Mouse (Mus musculus): ENCODE measurements around the gene Clstn1. TPM values are rescaled to one million over a fixed set of nuclear protein-coding genes. Genes with fewer than 3 reads are reported as not detected.

Gene Clstn1
- total and polyA plus RNA-seq, 3 experiments: 6.1 to 26.6 TPM; not detected in 1

- Histone ChIP-seq H3K36me3 (ENCODE audit: control insufficient read depth in 1 of 2, insufficient read depth in 2 of 2, low read length in 2 of 2) (no peaks in the 10 kb centered on the region; a peak in 2 of 4 replicates), H3K27me3 (ENCODE audit: control insufficient read depth in 1 of 2, insufficient read depth in 2 of 2, low read length in 2 of 2) (no peaks in the 10 kb centered on the region), H3K27ac (ENCODE audit: control insufficient read depth, low read depth, low read length) (no peak overlapping the region), H3K4me3 (ENCODE audit: control insufficient read depth in 1 of 2, insufficient read depth in 1 of 2, low read depth in 2 of 2, low read length in 2 of 2) (no peak overlapping the region), H3K9ac (ENCODE audit: control insufficient read depth, low read depth, low read length, poor library complexity, severe bottlenecking) (no peak overlapping the region), H3K4me1 (ENCODE audit: control insufficient read depth in 1 of 2, insufficient read depth in 2 of 2, low read length in 2 of 2) (no peaks in the 10 kb centered on the region), H3K79me2 (ENCODE audit: control insufficient read depth, insufficient read depth, low read length, poor library complexity) (no peaks in the 10 kb centered on the region), H3K9me3 (replicated peaks; ENCODE audit: insufficient read depth, low read length) (no peaks in the 10 kb centered on the region)
- DNase-seq (ENCODE audit: low read depth, low spot score): no peak
- TF ChIP-seq GATA1 (IDR thresholded peaks at IDR 0.05; ENCODE audit: low read depth, low read length): no peak
- no peak for TF ChIP-seq MYC (IDR thresholded peaks at IDR 0.05; ENCODE audit: low read depth, low read length)
- no peak for TF ChIP-seq BHLHE40 (IDR thresholded peaks at IDR 0.05; ENCODE audit: borderline replicate concordance, low read depth, low read length)
- no peak for TF ChIP-seq MXI1 (IDR thresholded peaks at IDR 0.05; ENCODE audit: low read depth, low read length)
- no peak for TF ChIP-seq USF1 (IDR thresholded peaks at IDR 0.05; ENCODE audit: low read depth, low read length)
- TF ChIP-seq SIN3A (IDR thresholded peaks at IDR 0.05; ENCODE audit: low read length): no peak
- TF ChIP-seq MAFK (IDR thresholded peaks at IDR 0.05; ENCODE audit: borderline replicate concordance, low read depth, low read length): no peak
- TF ChIP-seq GABPA (IDR thresholded peaks at IDR 0.05; ENCODE audit: low read depth, low read length): no peak
- TF ChIP-seq ZNF384 (IDR thresholded peaks at IDR 0.05; ENCODE audit: low read depth, low read length): no peak
- no peak for TF ChIP-seq MAZ (IDR thresholded peaks at IDR 0.05; ENCODE audit: low read depth, low read length)
- TF ChIP-seq TAL1 (IDR thresholded peaks at IDR 0.05; ENCODE audit: low read length): no peak
- TF ChIP-seq CHD2 (IDR thresholded peaks at IDR 0.05; ENCODE audit: low read length): no peak
- no peak for TF ChIP-seq NRF1 (IDR thresholded peaks at IDR 0.05; ENCODE audit: insufficient read depth, low read depth, low read length, poor library complexity, severe bottlenecking)
- no peak for TF ChIP-seq ETS1 (IDR thresholded peaks at IDR 0.05; ENCODE audit: low read depth, low read length)
- no peak for TF ChIP-seq ZC3H11A (IDR thresholded peaks at IDR 0.05; ENCODE audit: low read depth, low read length)
- no peak for TF ChIP-seq JUND (IDR thresholded peaks at IDR 0.05; ENCODE audit: low read depth, low read length)
- no peak for TF ChIP-seq TCF12 (IDR thresholded peaks at IDR 0.05; ENCODE audit: low read depth, low read length)
- TF ChIP-seq TBP (IDR thresholded peaks at IDR 0.05; ENCODE audit: low read depth, low read length): no peak
Measured at GRCm38 (mm10) chr4:149679056-149679770, 92.9 kb downstream of the Clstn1 start.

DNA sequence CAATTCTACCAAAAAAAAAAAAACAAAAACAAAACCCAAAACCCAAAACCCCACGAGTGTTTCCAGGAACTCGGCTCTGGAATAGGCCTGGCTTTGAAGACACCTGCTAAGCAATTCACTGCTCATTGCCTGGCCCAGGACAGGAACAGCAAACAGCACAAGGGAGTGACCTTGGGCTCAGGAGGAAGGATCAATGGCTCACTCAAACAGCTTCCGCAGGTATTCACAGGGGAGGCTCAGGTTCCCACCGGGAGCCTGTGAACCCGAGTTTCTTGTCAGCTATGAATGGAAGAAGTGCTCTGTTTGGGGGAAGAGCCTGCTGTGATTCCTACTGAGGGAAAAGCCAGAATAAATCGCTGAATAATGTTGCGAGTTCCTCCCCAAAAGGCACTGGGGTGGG lies 97.6 kb downstream of the Clstn1 start:
- TF ChIP-seq USF2 (IDR thresholded peaks at IDR 0.05; ENCODE audit: borderline replicate concordance in 1 of 2, insufficient read depth in 1 of 2, low read depth in 1 of 2, low read length in 2 of 2) (no peak), ZNF384 (IDR thresholded peaks at IDR 0.05; ENCODE audit: low read depth, low read length) (no peak), EP300 (IDR thresholded peaks at IDR 0.05; ENCODE audit: low read depth in 1 of 2, low read length in 2 of 2) (no peak), KAT2A (conservative IDR thresholded peaks at IDR 0.05; ENCODE audit: low read depth, low read length) (no peak), CHD2 (IDR thresholded peaks at IDR 0.05; ENCODE audit: low read length) (no peak), MXI1 (IDR thresholded peaks at IDR 0.05; ENCODE audit: low read depth, low read length) (no peak), TAL1 (IDR thresholded peaks at IDR 0.05; ENCODE audit: low read length) (no peak), POLR2AphosphoS2 (IDR thresholded peaks at IDR 0.05; ENCODE audit: low read length) (no peak), BHLHE40 (IDR thresholded peaks at IDR 0.05; ENCODE audit: borderline replicate concordance, low read depth, low read length) (no peak), GATA1 (IDR thresholded peaks at IDR 0.05; ENCODE audit: low read depth, low read length) (no peak), SIN3A (IDR thresholded peaks at IDR 0.05; ENCODE audit: low read length) (no peak), ZKSCAN1 (IDR thresholded peaks at IDR 0.05; ENCODE audit: low read depth, low read length) (no peak), MYC (IDR thresholded peaks at IDR 0.05; ENCODE audit: low read depth, low read length) (no peak), ZMIZ1 (IDR thresholded peaks at IDR 0.05; ENCODE audit: low read depth, low read length) (no peak), SMC3 (IDR thresholded peaks at IDR 0.05; ENCODE audit: low read depth, low read length) (no peak), UBTF (IDR thresholded peaks at IDR 0.05; ENCODE audit: borderline replicate concordance, insufficient read depth, low read depth, low read length) (no peak)
- Histone ChIP-seq H3K27ac (ENCODE audit: control insufficient read depth, low read depth, low read length) (no peak overlapping the region), H3K4me1 (ENCODE audit: control insufficient read depth in 1 of 2, insufficient read depth in 2 of 2, low read length in 2 of 2) (no peaks in the 10 kb centered on the region), H3K9ac (ENCODE audit: control insufficient read depth, low read depth, low read length, poor library complexity, severe bottlenecking) (no peak overlapping the region), H3K79me2 (ENCODE audit: control insufficient read depth, insufficient read depth, low read length, poor library complexity) (no peaks in the 10 kb centered on the region), H3K27me3 (ENCODE audit: control insufficient read depth in 1 of 2, insufficient read depth in 2 of 2, low read length in 2 of 2) (no peaks in the 10 kb centered on the region), H3K36me3 (ENCODE audit: control insufficient read depth in 1 of 2, insufficient read depth in 2 of 2, low read length in 2 of 2) (no peaks in the 10 kb centered on the region), H3K9me3 (replicated peaks; ENCODE audit: insufficient read depth, low read length) (no peaks in the 10 kb centered on the region), H3K4me3 (ENCODE audit: control insufficient read depth in 1 of 2, insufficient read depth in 1 of 2, low read depth in 2 of 2, low read length in 2 of 2) (no peak overlapping the region)
- DNase-seq (ENCODE audit: low read depth, low spot score): no peak
